In genomic region chr10:81358209-81358608, GRCm38 (mm10) we compare ENCODE assay signal across 8 mouse cellular contexts. TPM values are rescaled to one million over a fixed set of nuclear protein-coding genes. Genes with fewer than 3 reads are reported as not detected.
DNase-seq lines count a peak whose midpoint lies in the region; ATAC-seq and TF ChIP-seq lines count a peak whose summit lies in the region.

No protein-coding gene starts in this region.

- 42% methylated on average over 4 of the region's 4 CpGs for WGBS in kidney, adult 2 months
- 12% methylated on average over 4 of the region's 4 CpGs for WGBS in bone marrow, adult 2 months
- WGBS in hindbrain, embryonic 16.5 days, result 31% methylated on average over 4 of the region's 4 CpGs
- 28% methylated on average over 4 of the region's 4 CpGs for WGBS in midbrain, embryonic 15.5 days

- DNase-seq in kidney, adult 2 months, result no peak
- DNase-seq in kidney, adult 8-10 months, result no peak
- DNase-seq in adrenal gland, postnatal 36 days, result no peak
- DNase-seq in urinary bladder, adult 18-20 months (ENCODE audit: low spot score in 2 of 2), result no peak
- DNase-seq in right cerebral cortex, postnatal 10 days (ENCODE audit: low spot score in 2 of 2), result no peak

- TF ChIP-seq POLR2A in kidney, adult 2 months (IDR thresholded peaks at IDR 0.05; ENCODE audit: low read depth, low read length), result no peak
- TF ChIP-seq POLR2A in bone marrow, adult 2 months (IDR thresholded peaks at IDR 0.05; ENCODE audit: borderline replicate concordance, control insufficient read depth, low read depth, low read length), result no peak

- no peaks in the 10 kb centered on the region for H3K9me3 ChIP-seq in hindbrain, embryonic 16.5 days (ENCODE audit: control insufficient read depth, low read length)
- H3K9me3 ChIP-seq in midbrain, embryonic 15.5 days, result no peaks in the 10 kb centered on the region

- H3K4me3 ChIP-seq in kidney, adult 2 months (ENCODE audit: insufficient read depth, low read depth, low read length), result peak overlapping the region; percentile 74
- H3K4me3 ChIP-seq in bone marrow, adult 2 months (replicated peaks; ENCODE audit: control insufficient read depth, low read depth, low read length), result peak overlapping the region; percentile 86
- H3K4me3 ChIP-seq in hindbrain, embryonic 16.5 days (ENCODE audit: low read length), result peak overlapping the region; percentile 87
- peak overlapping the region; percentile 94 for H3K4me3 ChIP-seq in midbrain, embryonic 15.5 days

- H3K4me1 ChIP-seq in kidney, adult 2 months (ENCODE audit: control insufficient read depth, insufficient read depth, low read length), result peaks cover 21% of the 10 kb centered on the region
- peaks cover 12% of the 10 kb centered on the region for H3K4me1 ChIP-seq in bone marrow, adult 2 months (ENCODE audit: control insufficient read depth, insufficient read depth, low read length)
- H3K4me1 ChIP-seq in hindbrain, embryonic 16.5 days (ENCODE audit: control insufficient read depth, insufficient read depth, low read depth, low read length), result peaks cover 17% of the 10 kb centered on the region
- H3K4me1 ChIP-seq in midbrain, embryonic 15.5 days, result peaks cover 30% of the 10 kb centered on the region

- no peaks in the 10 kb centered on the region for H3K27me3 ChIP-seq in kidney, adult 2 months (replicated peaks; ENCODE audit: control insufficient read depth, insufficient read depth, low read length)
- 0 out of 2 replicates have a peak, but pooled peaks cover 5% of the 10 kb centered on the region for H3K27me3 ChIP-seq in hindbrain, embryonic 16.5 days (replicated peaks; ENCODE audit: control insufficient read depth, insufficient read depth, low read length)
- H3K27me3 ChIP-seq in midbrain, embryonic 15.5 days (replicated peaks), result peaks cover 3% of the 10 kb centered on the region

- TF ChIP-seq CTCF in kidney, adult 2 months (conservative IDR thresholded peaks at IDR 0.05; ENCODE audit: insufficient read depth, insufficient read length, low read depth, low read length), result no peak
- TF ChIP-seq CTCF in bone marrow, adult 2 months (IDR thresholded peaks at IDR 0.05; ENCODE audit: control insufficient read depth, insufficient read depth, low read length), result no peak

- H3K4me2 ChIP-seq in hindbrain, embryonic 16.5 days (ENCODE audit: low read length), result peak overlapping the region; percentile 94
- peak overlapping the region; percentile 97 for H3K4me2 ChIP-seq in midbrain, embryonic 15.5 days

- no peaks in the 10 kb centered on the region for H3K36me3 ChIP-seq in kidney, adult 2 months (ENCODE audit: control insufficient read depth, insufficient read depth, low read length)
- H3K36me3 ChIP-seq in hindbrain, embryonic 16.5 days (ENCODE audit: control insufficient read depth, insufficient read depth, low read length), result peaks cover 3% of the 10 kb centered on the region; the same call in 1 of the 2 replicates
- no peaks in the 10 kb centered on the region for H3K36me3 ChIP-seq in midbrain, embryonic 15.5 days (replicated peaks)

- peak overlapping the region; percentile 82 for H3K9ac ChIP-seq in hindbrain, embryonic 16.5 days (ENCODE audit: low read depth, low read length)
- H3K9ac ChIP-seq in midbrain, embryonic 15.5 days, result peak overlapping the region; percentile 82

- H3K27ac ChIP-seq in kidney, adult 2 months (ENCODE audit: insufficient read depth, low read depth, low read length), result no peak overlapping the region
- peak overlapping the region; percentile 86; the same call in 1 of the 2 replicates for H3K27ac ChIP-seq in bone marrow, adult 2 months (ENCODE audit: control insufficient read depth, insufficient read depth, low read depth, low read length, poor library complexity)
- no peak overlapping the region for H3K27ac ChIP-seq in hindbrain, embryonic 16.5 days (ENCODE audit: low read depth, low read length)
- H3K27ac ChIP-seq in midbrain, embryonic 15.5 days, result no peak overlapping the region

- no peak for ATAC-seq in hindbrain, embryonic 16.5 days
- ATAC-seq in midbrain, embryonic 15.5 days (replicated peaks), result peak; percentile 9; the same call in 1 of the 2 replicates

RNA-seq across cellular contexts. Expression of gene Mfsd12, which starts 0.9 kb away (rescaled TPM):
- 23.4 and 28.1 TPM in 2 replicates for polyA plus RNA-seq in kidney, adult 2 months (2012; rRNA removed)
- 11.0 and 14.3 TPM in 2 replicates for polyA plus RNA-seq in bone marrow, adult 2 months (2011; ENCODE audit: insufficient read depth, insufficient read length, low replicate concordance, missing spikeins)
- polyA plus RNA-seq in hindbrain, embryonic 16.5 days (2015; fragmentation: Nextera tagmentation; extraction: Ambion mirVana), result 17.5 and 19.0 TPM in 2 replicates
- 19.7 and 22.5 TPM in 2 replicates for polyA plus RNA-seq in midbrain, embryonic 15.5 days (2015; fragmentation: Nextera tagmentation; extraction: Ambion mirVana)
- total RNA-seq in adrenal gland, postnatal 36 days (2021), result 10 to 100 TPM; 16.7 to 22.7 TPM

RNA-seq across cellular contexts. Expression of gene 4930404N11Rik, which starts 7.4 kb away (rescaled TPM):
- polyA plus RNA-seq in kidney, adult 2 months (2012; rRNA removed), result 0.16 and 0.61 TPM in 2 replicates
- 4.5 and 12.3 TPM in 2 replicates for polyA plus RNA-seq in bone marrow, adult 2 months (2011; ENCODE audit: insufficient read depth, insufficient read length, low replicate concordance, missing spikeins)
- polyA plus RNA-seq in hindbrain, embryonic 16.5 days (2015; fragmentation: Nextera tagmentation; extraction: Ambion mirVana), result 0.49 and 1.1 TPM in 2 replicates
- 1.1 TPM in 2 replicates for polyA plus RNA-seq in midbrain, embryonic 15.5 days (2015; fragmentation: Nextera tagmentation; extraction: Ambion mirVana)
- total RNA-seq in adrenal gland, postnatal 36 days (2021), result 1 to 10 TPM; 1.0 to 3.1 TPM

RNA-seq across cellular contexts. Expression of gene Hmg20b, which starts 7.9 kb away (rescaled TPM):
- 66.4 and 82.1 TPM in 2 replicates for polyA plus RNA-seq in kidney, adult 2 months (2012; rRNA removed)
- polyA plus RNA-seq in bone marrow, adult 2 months (2011; ENCODE audit: insufficient read depth, insufficient read length, low replicate concordance, missing spikeins), result 56.9 and 60.7 TPM in 2 replicates
- 31.7 TPM in 2 replicates for polyA plus RNA-seq in hindbrain, embryonic 16.5 days (2015; fragmentation: Nextera tagmentation; extraction: Ambion mirVana)
- 26.6 and 29.9 TPM in 2 replicates for polyA plus RNA-seq in midbrain, embryonic 15.5 days (2015; fragmentation: Nextera tagmentation; extraction: Ambion mirVana)
- total RNA-seq in adrenal gland, postnatal 36 days (2021), result 10 to 100 TPM; 88.9 to 92.3 TPM

RNA-seq across cellular contexts. Expression of gene Gipc3, which starts 15.1 kb away (rescaled TPM):
- 1.4 and 1.5 TPM in 2 replicates for polyA plus RNA-seq in kidney, adult 2 months (2012; rRNA removed)
- not detected in 2 replicates for polyA plus RNA-seq in bone marrow, adult 2 months (2011; ENCODE audit: insufficient read depth, insufficient read length, low replicate concordance, missing spikeins)
- polyA plus RNA-seq in hindbrain, embryonic 16.5 days (2015; fragmentation: Nextera tagmentation; extraction: Ambion mirVana), result not detected in 2 replicates
- not detected in 2 replicates for polyA plus RNA-seq in midbrain, embryonic 15.5 days (2015; fragmentation: Nextera tagmentation; extraction: Ambion mirVana)
- total RNA-seq in adrenal gland, postnatal 36 days (2021), result 1 to 10 TPM; 3.5 to 7.7 TPM

RNA-seq across cellular contexts. Expression of gene Fzr1, which starts 20.1 kb away (rescaled TPM):
- 41.1 and 49.8 TPM in 2 replicates for polyA plus RNA-seq in kidney, adult 2 months (2012; rRNA removed)
- polyA plus RNA-seq in bone marrow, adult 2 months (2011; ENCODE audit: insufficient read depth, insufficient read length, low replicate concordance, missing spikeins), result 126 and 131 TPM in 2 replicates
- 149 and 156 TPM in 2 replicates for polyA plus RNA-seq in hindbrain, embryonic 16.5 days (2015; fragmentation: Nextera tagmentation; extraction: Ambion mirVana)
- polyA plus RNA-seq in midbrain, embryonic 15.5 days (2015; fragmentation: Nextera tagmentation; extraction: Ambion mirVana), result 153 and 159 TPM in 2 replicates
- total RNA-seq in adrenal gland, postnatal 36 days (2021), result 10 to 100 TPM; 37.8 to 49.0 TPM
